Mouse (Mus musculus) cerebellum, adult 11 months (tissue): ENCODE results near the gene Hmgcr.
"Not testable (repeated sequence)": the region's sequence is repeated elsewhere in the genome, so short reads cannot be mapped to it uniquely, and the experiment has no call there.

Experiments used
- DNase-seq: peaks from one replicate; pipeline ENCODE4 v3.0.0; 2022

The Hmgcr gene

DNA sequence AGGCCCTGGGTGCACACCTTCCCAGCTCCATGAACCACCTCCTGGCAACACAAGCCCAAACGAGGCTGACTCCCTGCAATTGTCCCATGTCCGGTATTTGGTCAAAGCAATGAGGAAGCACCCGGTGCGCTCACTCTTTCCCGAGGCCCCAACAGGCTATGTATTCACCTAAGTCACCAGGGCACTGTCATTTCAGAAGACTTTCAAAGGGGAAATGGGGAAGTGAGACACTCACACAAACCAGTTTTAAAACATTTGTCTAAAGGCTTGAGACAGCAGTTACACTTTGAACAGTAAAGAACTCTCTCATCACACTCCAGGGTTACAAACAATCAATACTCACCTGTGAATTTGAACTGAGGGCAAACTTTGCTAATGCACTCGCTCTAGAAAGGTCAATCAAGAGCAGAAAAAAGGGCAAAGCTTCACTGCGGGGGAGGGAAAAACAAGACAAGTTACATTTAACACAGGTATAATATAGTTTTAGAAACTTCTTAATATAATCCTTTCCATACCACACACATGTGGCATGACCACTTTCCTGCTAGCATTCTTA lies 6.2 kb downstream of the Hmgcr start:
- no peak for DNase-seq

DNA sequence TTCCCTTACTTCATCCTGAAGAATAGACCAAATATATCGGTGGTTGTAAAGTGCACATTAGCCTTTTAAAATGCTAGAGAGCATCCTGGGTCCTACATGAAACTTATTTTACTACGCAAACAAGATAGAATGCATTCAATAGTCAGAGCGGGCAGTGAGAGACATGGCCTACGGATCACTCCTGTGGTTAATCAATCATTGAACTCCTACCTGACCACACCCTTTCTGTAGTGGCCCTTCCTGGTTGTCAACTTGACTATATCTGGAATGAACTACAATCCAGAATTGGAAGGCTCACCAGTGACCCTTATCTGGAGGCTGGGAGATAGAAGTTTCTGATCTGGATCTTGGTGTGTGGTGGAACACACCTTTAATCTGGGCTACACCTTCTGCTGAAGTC lies 7.6 kb downstream of the Hmgcr start:
- DNase-seq = not testable (repeated sequence)

DNA sequence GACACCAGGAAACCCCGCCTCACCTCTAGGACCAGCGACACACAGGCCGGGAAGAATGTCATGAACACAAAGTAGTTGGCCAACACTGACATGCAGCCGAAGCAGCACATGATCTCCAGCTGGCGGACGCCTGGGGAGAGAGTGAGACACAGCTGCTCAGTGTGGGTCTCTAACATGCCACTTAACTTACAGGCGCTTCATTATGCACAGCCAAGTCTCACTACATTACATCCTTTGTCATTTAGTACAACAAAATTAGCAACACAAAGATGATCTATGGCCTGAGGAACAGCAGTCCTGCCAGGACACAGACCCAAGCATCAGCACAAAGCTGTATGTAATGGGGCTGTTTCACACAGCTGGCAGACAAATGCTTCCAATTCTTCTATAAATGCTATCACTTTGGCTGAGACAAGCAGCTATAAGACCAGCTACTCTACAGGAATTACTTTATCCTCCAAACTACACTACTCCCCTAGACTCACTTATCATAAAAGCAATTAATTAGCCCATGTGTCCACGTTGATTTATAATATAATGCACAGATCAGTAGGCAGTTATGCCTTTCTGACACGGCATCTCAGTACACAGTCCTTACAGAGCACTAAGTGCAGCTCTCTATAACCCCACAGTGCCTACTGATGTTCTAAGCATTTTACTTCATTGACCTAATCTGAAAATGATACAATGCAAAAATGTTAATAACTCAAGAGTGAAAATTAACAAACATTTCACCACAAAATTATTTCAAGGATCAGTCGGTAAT lies 10.5 kb downstream of the Hmgcr start:
- no peak for DNase-seq

DNA sequence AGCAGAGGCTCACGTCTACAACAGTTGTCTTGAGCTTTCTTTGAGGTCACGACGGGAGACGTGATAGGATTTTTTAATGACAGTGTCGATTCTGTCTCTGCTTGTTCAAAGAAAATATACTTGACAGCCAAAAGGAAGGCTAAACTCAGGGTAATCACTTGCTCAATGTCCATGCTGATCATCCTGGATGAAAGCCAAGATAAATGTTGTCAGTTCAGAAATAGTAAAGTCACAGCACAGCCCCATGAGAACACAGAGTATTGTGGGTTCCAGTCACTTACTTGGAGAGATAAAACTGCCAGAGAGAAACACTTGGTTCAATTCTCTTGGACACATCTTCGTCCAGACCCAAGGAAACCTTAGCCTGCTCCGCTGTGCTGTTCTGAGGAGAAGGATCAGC lies 11.8 kb downstream of the Hmgcr start:
- DNase-seq = no peak

DNA sequence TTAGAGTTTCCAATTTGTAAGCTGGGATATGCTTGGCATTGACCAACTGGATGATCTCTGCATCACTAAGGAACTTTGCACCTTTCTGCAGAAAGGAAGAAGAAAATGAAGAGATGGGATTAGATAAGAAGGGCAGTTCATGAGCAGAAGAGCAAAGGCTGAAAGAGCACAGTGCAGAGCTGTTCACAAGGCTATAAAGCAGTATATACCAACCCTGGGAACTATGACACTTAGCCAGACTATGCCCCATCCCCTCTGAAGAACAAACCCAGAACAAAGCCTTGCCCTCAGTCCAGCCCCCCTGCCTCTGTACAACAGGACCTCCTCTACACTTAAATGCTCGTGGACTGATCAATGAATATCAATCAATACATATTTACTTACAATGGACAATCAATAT lies 14.1 kb downstream of the Hmgcr start:
- no peak for DNase-seq

DNA sequence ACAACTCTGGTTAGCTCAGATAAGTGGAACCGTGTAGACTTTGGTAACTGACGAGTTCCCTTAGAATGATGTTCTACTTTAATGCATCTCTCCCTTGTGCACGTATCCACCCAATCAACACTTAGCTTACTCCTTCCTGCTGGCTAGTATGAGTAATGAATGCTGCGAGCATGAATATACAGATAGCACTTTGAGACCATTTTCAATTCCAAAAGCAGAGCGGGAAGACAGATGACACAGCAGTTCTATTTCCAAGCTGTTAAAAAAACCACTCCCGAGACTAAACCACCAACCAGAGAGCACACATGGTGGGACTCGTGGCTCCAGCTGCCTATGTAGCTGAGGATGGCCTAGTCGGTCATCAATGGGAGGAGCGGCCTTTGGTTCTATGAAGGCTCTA lies 17.7 kb downstream of the Hmgcr start:
- no peak for DNase-seq

DNA sequence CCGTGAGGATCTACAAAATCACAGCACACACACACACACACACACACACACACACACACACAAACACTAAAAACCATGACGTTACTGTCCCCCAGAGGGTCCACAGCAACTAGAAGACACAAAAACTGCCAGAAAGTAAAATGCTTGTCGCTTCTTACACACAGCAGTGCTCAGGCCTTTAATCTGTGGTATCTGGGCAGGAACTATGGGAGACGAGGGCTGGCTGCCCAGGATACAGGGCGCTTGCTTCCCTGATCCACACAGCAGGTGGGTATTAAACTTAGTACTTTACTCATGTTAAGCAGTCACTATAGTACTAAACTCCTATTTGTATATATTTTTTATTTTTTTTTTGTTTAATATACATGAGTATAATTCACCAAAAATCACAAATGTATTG lies 24.9 kb downstream of the Hmgcr start:
- DNase-seq = no peak

DNA sequence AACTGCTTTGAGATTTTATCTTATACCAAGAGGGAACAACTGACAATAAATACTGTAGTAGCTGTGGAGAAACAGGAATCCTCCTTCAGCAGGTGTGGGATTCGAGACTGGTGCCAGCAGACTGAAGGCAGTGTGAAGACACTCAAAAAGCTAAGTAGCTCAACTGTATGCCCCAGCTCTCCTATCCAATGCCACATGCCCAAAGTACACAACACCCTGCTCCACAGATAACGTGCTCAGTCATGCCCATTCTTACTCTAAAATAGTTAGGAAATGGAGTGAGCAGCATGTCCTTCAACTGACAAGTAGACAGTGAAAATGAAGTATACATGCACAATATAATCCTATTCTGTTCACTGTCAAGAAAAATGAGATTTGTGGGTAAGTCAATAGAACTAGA lies 26.6 kb downstream of the Hmgcr start:
- no peak for DNase-seq

DNA sequence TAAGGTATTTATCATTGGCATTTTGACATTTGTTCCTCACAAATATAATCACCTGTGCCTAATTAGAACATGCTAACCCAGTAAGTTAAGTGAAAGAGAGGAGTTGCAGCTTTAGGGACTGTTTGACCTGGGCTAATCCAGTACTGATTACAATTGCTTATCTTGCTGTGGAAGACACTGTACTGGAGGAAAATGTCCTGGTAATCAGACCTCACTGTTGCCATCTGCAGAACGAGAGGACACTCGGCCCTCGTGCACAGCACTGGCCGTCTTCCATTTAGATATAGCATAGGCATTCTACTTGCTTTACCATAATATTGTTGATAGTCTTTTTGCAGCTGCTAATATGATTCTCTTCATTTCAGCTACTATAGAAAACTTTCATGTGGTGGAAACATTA lies 40.3 kb downstream of the Hmgcr start:
- DNase-seq = no peak

DNA sequence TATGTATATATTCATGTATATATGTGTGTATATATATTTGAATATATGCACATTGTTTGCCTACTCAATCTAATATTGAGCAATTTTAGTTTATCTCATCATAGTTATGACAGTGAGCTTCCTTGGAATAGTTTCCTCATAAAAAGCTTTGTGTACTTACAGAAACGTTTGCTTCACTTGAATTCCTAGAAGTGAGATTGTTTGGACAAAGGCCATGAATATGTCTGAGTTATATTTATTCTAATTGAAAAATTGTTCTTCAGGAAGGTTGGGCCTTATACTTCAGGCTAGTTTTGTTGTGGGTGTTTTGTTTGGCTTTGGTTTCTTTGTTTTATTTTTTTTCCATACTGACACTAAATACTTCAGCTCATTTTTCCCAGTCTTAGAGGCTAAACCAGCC lies 49.8 kb downstream of the Hmgcr start:
- DNase-seq = no peak

DNA sequence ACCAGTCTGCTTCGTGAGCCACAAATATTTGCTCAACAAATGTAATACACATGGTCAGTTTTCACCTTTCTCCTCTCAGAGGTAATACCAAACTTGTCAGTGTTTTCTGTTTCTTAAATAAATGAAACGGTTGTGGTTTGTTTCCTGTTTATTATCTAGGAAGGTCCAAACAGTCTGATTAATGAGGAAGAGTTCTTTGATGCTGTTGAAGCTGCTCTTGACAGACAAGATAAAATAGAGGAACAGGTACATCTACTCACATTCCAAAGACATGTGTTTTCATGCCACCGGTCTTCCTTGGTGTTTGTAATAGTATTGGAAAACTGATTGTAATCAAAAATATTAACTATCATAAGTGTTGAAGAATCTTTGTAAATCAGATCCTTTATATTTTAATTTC lies 56.1 kb downstream of the Hmgcr start:
- no peak for DNase-seq

DNA sequence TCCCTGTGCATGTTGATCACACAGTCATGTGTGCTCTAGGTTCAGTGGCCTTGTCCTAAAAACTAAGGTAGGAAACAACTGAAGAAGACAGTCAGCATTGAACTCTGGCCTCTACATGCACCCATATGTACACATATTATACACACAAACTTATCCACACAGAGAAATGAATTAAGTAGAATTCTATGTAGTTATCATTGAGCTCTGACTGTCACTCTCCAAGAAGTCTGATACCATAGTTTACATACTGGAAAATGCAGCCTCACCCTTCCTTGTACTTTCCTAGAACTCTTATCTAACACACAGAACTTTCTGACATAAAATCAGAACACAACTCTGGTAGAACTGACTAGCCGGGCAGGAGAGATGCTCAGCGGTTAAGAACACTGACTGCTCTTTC lies 66.5 kb downstream of the Hmgcr start:
- DNase-seq = no peak

DNA sequence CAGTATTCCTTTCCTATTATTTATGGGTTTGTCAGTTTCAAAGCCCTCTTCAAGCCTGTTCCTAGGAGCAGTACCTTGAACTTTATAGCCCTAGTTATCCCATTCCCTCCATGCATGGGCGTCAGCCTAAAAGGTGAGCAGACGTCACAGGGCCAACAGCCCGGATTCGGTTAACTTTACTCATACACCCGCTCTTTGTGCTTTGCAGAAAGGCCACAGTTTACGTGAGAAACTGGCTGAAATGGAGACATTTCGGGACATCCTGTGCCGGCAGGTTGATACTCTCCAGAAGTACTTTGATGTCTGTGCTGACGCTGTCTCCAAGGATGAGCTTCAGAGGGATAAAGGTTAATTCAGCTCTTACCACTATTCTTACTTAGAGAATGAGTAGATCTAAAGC lies 71.6 kb downstream of the Hmgcr start:
- no peak for DNase-seq
